Mouse (Mus musculus): ENCODE data around the gene Rtn1.

DNA sequence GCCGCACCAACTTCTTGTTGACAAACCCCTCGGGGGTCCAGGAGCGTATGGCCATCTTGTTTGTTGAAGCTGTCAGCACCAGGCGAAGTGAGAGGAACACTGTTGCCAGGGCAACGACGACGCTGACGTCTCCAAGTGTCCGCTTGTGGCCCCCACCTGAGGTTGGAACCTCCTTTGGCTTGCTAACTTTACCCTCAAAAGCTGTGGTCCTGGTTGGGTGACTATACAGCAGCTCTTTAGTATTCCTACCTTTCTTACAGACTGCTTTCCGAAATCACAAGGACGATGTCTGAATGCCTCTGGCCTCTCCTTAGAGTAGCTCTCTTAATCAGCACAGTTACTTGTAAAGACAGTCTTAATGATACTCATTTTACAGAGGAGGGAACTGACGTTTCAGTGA lies 223.9 kb downstream of the Rtn1 start, which contains the start of gene Ccdc175:
- no peak for TF ChIP-seq POLR2A (IDR thresholded peaks at IDR 0.05; ENCODE audit: low read depth, low read length)
- no peak for TF ChIP-seq CTCF (conservative IDR thresholded peaks at IDR 0.05; ENCODE audit: insufficient read depth, insufficient read length, low read depth, low read length)

Data from kidney, adult 2 months (tissue).